Mouse (Mus musculus) midbrain, postnatal 0 days (tissue): Measurements from ENCODE around the gene Ccr1. TPM values are rescaled to one million over a fixed set of nuclear protein-coding genes. Genes with fewer than 3 reads are reported as not detected.

ENCODE experiments used
- ATAC-seq: fragments of 200-750 bp; cut with Nextera tagmentation; 2 replicates; pipeline ENCODE4 v1.8.0; 2017; ENCODE audit warnings: moderate number of reproducible peaks, mild to moderate bottlenecking, moderate TSS enrichment, moderate library complexity; ENCODE audit not compliant: low FRiP score
- DNase-seq: peaks from one replicate; pipeline ENCODE4 v3.0.0-alpha.2; 2015; ENCODE audit warnings: low spot score
- H3K27ac ChIP-seq: fragments of 300-500 bp; sonication (generic); 2 replicates; pipeline ENCODE4 v1.5.1; 2014; ENCODE audit warnings: low read depth, mild to moderate bottlenecking, low read length, mixed read lengths
- H3K27me3 ChIP-seq: fragments of 300-500 bp; sonication (generic); 2 replicates; pipeline ENCODE4 v1.6.1; 2014; ENCODE audit warnings: low read length, control low read depth, mixed read lengths; ENCODE audit not compliant: insufficient read depth
- H3K36me3 ChIP-seq: fragments of 300-500 bp; sonication (generic); 2 replicates; pipeline ENCODE4 v1.6.1; 2014; ENCODE audit warnings: low read length, control low read depth, mixed read lengths; ENCODE audit not compliant: insufficient read depth
- H3K4me1 ChIP-seq: fragments of 300-500 bp; sonication (generic); 2 replicates; pipeline ENCODE4 v1.6.1; 2014; ENCODE audit warnings: mild to moderate bottlenecking, control low read depth, antibody characterized with exemption, low read length, mixed read lengths; ENCODE audit not compliant: insufficient read depth
- H3K4me2 ChIP-seq: fragments of 300-500 bp; sonication (generic); 2 replicates; pipeline ENCODE4 v1.6.1; 2014; ENCODE audit warnings: low read depth, mild to moderate bottlenecking, low read length, mixed read lengths; ENCODE audit not compliant: poor library complexity, severe bottlenecking
- H3K4me3 ChIP-seq: fragments of 300-500 bp; sonication (generic); 2 replicates; pipeline ENCODE4 v1.5.1; 2014; ENCODE audit warnings: low read depth, mild to moderate bottlenecking, low read length, moderate library complexity
- H3K9ac ChIP-seq: fragments of 300-500 bp; sonication (generic); replicated peaks from 2 replicates; pipeline ENCODE4 v1.6.1; 2014; ENCODE audit warnings: mild to moderate bottlenecking, low read length, moderate library complexity, mixed read lengths; ENCODE audit not compliant: poor library complexity, severe bottlenecking
- H3K9me3 ChIP-seq: fragments of 300-500 bp; sonication (generic); 2 replicates; pipeline ENCODE4 v1.6.1; 2016; ENCODE audit warnings: low read length, control low read depth
- CTCF ChIP-seq: IDR thresholded peaks from 2 replicates; pipeline ENCODE4 v1.5.1; 2016; ENCODE audit warnings: antibody characterized with exemption, mild to moderate bottlenecking
- WGBS: fragments of 180-500 bp; shearing (Covaris S2); extraction: QIAGEN DNeasy Blood & Tissue Kit; methylation state at CpG from one replicate; pipeline ENCODE4 v1.1.7; 2014; 5-methylcytosine and 5-hydroxymethylcytosine counted together
- polyA plus RNA-seq: library from polyadenylated mRNA; unstranded; fragments of >200 nt; fragmentation: Nextera tagmentation; extraction: Ambion mirVana; gene quantifications from 2 replicates; pipeline ENCODE4 v1.2.1, GENCODE M21; 2015
- total RNA-seq: library from RNA; depleted of rRNA; stranded (reverse); fragments of >200 nt; gene quantifications from 2 replicates; pipeline ENCODE4 v1.2.3, GENCODE M21; 2014; rRNA removed

Gene Ccr1
- total RNA-seq: 0.49 and 0.57 TPM in 2 replicates
- polyA plus RNA-seq: 0.68 and 0.90 TPM in 2 replicates

GRCm38 (mm10) chr9:123968290-123968912 is at the start of gene Ccr1:
TSS of gene Ccr1 (minus strand) at chr9:123968692.
- H3K9me3 ChIP-seq: no peaks in the 10 kb centered on the region
- no peaks in the 10 kb centered on the region for H3K36me3 ChIP-seq
- H3K27ac ChIP-seq: no peak within 1 kb of the TSS
- DNase-seq (no peak), ATAC-seq (no peak)
- H3K27me3 ChIP-seq: no peaks in the 10 kb centered on the region
- no peak for TF ChIP-seq CTCF
- H3K4me2 ChIP-seq: no peak within 1 kb of the TSS
- 92% methylated on average over 1 of the region's 1 CpGs for WGBS
- H3K9ac ChIP-seq: no peak within 1 kb of the TSS
- H3K4me1 ChIP-seq: no peaks in the 10 kb centered on the region
- no peak within 1 kb of the TSS for H3K4me3 ChIP-seq

DNA sequence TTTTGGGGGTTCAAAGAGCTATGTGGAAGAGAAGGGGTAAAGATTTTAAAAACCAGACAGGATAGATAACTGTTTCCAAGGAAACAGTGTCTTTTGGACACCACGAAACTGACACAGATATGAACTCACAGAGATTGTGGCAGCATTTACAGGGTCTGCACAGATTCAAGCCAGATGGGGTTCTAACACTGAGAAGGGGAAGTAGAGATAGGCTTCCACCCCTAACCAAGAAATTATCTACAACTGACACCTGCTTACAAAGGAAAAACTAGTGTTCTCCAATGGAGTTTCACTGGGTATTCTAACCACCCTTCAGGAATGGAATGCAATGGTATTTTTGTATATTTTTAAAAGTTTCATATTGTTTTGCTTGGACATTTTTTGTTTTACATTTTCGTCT is 47.6 kb upstream of the Ccr1 start:
- no peaks in the 10 kb centered on the region for H3K9me3 ChIP-seq
- no peak overlapping the region for H3K9ac ChIP-seq
- no peak for TF ChIP-seq CTCF
- 80% methylated on average over 2 of the region's 2 CpGs for WGBS
- H3K4me2 ChIP-seq: no peak overlapping the region
- H3K27me3 ChIP-seq: no peaks in the 10 kb centered on the region
- no peak for ATAC-seq
- no peak for DNase-seq
- no peak overlapping the region for H3K4me3 ChIP-seq
- H3K4me1 ChIP-seq: no peaks in the 10 kb centered on the region
- no peak overlapping the region for H3K27ac ChIP-seq
- no peaks in the 10 kb centered on the region for H3K36me3 ChIP-seq

GRCm38 (mm10) chr9:124014985-124015652 is 46.6 kb upstream of the Ccr1 start:
- Histone ChIP-seq H3K36me3 (no peaks in the 10 kb centered on the region), H3K9ac (no peak overlapping the region), H3K4me3 (no peak overlapping the region), H3K27ac (no peak overlapping the region), H3K4me1 (no peaks in the 10 kb centered on the region), H3K27me3 (no peaks in the 10 kb centered on the region), H3K9me3 (no peaks in the 10 kb centered on the region), H3K4me2 (no peak overlapping the region)
- DNase-seq: no peak
- ATAC-seq: no peak
- 88% methylated on average over 2 of the region's 2 CpGs for WGBS
- TF ChIP-seq CTCF: no peak

DNA sequence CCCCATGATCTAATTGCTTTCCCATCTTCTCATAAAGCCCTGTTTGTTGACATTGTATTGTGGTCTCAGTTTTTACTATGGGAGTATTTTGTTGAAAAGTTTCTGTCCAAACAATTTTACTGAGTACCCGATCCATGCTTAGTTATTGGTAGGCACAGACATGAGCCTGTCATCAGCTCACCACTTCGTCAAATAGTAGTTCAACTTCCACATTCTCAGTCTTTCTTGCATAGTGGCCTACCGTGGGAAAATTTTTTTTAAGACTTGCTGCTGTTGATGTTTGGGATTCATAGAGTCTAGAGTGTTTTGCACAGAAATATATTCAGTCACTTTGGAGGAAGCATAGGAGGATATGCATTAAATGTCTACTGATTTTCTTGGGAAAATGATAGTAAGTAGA is 44.8 kb upstream of the Ccr1 start:
- no peak overlapping the region for H3K9ac ChIP-seq
- ATAC-seq (no peak), DNase-seq (no peak)
- WGBS: 93% methylated on average over 3 of the region's 3 CpGs
- no peaks in the 10 kb centered on the region for H3K4me1 ChIP-seq
- H3K36me3 ChIP-seq: no peaks in the 10 kb centered on the region
- H3K4me2 ChIP-seq: no peak overlapping the region
- H3K27ac ChIP-seq: no peak overlapping the region
- H3K27me3 ChIP-seq: no peaks in the 10 kb centered on the region
- H3K4me3 ChIP-seq: no peak overlapping the region
- H3K9me3 ChIP-seq: no peaks in the 10 kb centered on the region
- no peak for TF ChIP-seq CTCF

DNA sequence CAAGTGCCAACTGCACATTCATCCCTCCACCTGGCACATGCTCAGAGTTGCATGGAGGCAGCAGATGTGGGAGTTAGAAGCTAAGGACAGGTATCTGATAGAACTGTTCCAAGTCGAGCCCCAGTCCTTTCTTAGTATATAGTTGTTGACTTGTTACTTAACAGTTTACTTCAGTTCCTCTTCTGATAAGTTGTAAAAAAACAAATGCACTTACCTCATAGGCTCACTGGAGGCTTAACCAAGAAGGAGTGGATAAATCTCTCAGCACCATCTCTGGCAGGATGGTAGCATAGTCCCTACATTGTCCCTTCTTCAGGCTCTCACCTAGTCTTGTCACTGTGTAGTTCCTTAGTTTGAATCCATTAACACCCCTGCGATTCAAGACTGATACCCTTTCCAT is 44.2 kb upstream of the Ccr1 start:
- no peaks in the 10 kb centered on the region for H3K36me3 ChIP-seq
- no peaks in the 10 kb centered on the region for H3K9me3 ChIP-seq
- 76% methylated on average over 2 of the region's 2 CpGs for WGBS
- H3K27me3 ChIP-seq: no peaks in the 10 kb centered on the region
- TF ChIP-seq CTCF: no peak
- H3K9ac ChIP-seq: no peak overlapping the region
- no peak overlapping the region for H3K27ac ChIP-seq
- no peak for DNase-seq
- no peak overlapping the region for H3K4me2 ChIP-seq
- no peaks in the 10 kb centered on the region for H3K4me1 ChIP-seq
- H3K4me3 ChIP-seq: no peak overlapping the region
- ATAC-seq: no peak

GRCm38 (mm10) chr9:123999784-124000183 is 31.3 kb upstream of the Ccr1 start:
- ATAC-seq: no peak
- Histone ChIP-seq H3K9me3 (no peaks in the 10 kb centered on the region), H3K4me2 (no peak overlapping the region), H3K4me1 (no peaks in the 10 kb centered on the region), H3K27ac (no peak overlapping the region), H3K27me3 (no peaks in the 10 kb centered on the region), H3K36me3 (no peaks in the 10 kb centered on the region), H3K4me3 (no peak overlapping the region), H3K9ac (no peak overlapping the region)
- no peak for TF ChIP-seq CTCF
- DNase-seq: no peak
- WGBS: 96% methylated on average over 2 of the region's 2 CpGs
